Mouse (Mus musculus) urinary bladder, adult 2 months (tissue): Measurements from ENCODE around the gene Per3. TPM values are rescaled to one million over a fixed set of nuclear protein-coding genes. Genes with fewer than 3 reads are reported as not detected.

Experiments used
- DNase-seq: peaks from one replicate; pipeline ENCODE4 v3.0.0; 2022; ENCODE audit warnings: low spot score
- polyA plus RNA-seq: library from polyadenylated mRNA; depleted of rRNA; stranded (reverse); fragments of >200 nt; gene quantifications from 2 replicates; pipeline ENCODE4 v1.2.3, GENCODE M21; 2012; rRNA removed

Gene Per3
- polyA plus RNA-seq: 66.9 and 67.9 TPM in 2 replicates

DNA sequence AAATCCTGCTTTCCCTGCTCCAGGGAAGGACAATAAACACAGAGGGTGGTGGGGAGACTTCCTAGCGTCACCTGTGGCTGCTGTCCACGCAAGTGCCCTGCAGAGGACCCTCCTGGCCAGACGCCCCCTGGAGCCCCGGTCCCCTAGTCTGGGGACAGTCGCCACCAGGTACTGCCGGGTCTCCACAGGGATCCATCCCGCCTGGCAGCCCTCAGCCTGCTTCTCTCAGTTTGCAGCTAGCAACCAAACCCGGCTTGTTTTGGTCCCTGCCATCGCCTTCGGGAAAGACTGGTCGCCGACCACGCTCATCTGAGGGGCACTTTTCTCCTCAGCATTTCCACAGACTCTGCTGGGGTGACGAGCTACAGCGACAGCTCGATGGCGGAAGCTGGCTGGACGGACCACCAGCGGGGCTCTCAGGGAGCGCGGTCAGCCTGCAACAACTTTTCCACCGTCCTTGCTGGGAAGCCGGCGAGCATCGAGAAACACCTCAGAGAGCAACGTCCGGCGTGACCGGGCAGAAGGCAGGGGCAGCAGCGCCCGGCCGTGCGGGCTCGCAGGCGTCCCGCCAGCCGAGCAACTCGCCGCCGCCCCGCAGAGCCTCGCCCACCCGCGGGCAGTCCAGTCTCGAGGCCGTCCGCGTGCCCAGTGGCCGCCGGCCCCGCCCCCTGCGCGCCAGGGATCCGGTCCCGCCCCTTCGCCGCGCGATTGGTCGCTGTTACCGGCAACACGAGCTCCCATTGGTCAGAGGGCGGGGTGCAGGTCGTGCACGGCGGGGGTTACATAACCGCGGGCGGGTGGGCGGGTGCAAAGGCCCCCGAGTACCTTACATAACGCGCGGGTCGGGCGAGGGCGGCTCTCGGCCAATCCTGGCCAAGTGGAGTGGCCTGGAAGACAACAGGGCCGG is at the start of gene Per3:
Gene Per3, minus strand, starts transcription at position 629 of the 907 bp plus-strand sequence.
- peak; percentile 96 for DNase-seq

DNA sequence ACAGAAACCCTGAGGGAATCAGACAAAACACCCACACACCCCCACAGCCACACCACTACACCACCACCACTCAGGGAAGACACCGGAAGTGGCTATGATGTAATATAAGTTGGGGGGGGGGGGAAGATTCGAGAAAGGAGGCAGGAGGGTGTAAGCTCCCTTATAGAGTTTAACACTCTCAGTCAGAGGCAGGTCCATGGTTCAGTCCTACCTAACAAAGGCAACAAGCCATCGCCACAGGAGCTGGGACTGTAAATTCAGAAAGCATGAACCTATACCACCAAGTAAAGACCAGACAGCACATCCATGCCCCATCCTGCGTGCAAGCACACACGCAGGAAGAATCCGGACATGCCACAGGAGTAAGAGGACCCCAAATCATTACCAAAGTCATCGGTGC is 44.8 kb upstream of the Per3 start, which contains the start of gene Gm13090:
Gene Gm13090, plus strand, starts transcription at position 301 of the 400 bp plus-strand sequence.
- no peak for DNase-seq

DNA sequence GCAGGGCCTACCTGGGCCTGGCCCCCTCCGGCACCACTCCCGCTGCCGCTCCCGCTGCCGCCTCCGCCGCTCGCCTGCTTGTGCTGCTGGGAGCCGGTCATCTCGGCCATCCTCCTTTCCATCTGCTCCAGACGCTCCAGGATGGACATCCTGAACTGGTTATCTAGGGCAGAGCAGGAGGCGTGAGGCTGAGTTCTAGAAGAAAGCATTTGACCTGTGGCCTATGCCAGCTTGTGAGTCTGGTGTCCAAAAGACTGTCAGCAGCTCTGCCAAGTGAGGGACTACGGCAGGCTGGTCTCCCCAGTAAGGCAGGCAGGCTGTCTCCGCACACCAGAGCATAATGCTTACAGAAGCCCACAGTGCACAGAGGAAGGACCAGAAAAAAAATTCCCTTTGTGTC is 44.4 kb upstream of the Per3 start:
- no peak for DNase-seq

DNA sequence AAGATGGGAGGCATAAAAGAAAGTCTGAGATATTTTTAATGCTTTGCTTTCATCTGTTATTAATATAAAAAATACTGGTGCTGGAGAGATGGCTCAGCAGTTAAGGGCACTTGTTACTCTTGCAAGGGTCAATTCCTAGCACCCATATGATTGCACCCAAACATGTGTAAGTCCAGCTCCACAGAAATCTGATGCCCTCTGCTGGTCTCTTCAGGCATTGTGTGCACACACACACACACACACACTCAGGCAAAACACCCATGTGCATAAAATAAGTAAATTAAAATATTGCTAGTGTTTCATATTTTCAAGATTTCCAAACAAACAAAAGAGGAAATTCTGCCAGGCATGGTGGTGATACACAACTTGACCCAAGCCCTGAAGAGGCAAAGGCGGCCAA is 42.9 kb upstream of the Per3 start:
- no peak for DNase-seq

DNA sequence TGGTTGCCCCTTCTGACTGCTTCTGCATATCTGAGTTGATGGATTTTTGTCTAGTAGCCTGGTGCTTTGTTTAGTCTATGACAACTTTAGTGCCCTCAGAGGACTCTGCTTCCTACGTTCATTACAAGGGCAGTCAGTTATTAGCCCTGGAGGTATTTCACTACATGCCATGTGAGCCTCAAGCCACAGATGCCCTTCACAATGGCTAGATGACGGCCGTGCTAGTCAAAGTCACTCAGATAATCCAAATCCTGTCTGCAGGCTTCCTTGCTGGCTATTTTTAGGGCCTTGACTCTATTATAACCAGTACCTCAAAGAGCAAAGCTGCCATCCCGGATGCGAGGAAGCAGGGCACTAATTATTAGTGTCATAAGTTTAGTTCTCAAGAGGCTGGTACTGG is 38.6 kb upstream of the Per3 start:
- no peak for DNase-seq

DNA sequence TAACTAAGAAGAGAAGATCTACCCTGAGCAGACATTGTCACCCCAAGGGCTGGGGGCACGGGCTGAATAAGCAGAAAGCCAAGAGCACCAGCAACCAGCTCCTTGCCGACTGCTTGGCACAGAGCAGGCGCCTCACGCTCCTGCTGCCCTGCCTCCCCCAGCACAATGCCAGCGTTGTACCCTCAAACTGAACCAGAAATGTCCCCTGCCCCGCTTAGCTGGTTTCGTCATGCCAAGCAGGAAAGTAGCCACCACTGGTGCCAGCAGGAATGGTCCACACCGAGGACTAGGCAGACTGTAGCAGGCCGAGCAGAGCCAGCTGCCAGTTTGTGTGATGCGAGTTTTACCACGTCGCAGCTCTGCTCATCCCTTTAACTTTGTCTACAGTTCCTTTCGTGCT is 37.5 kb upstream of the Per3 start:
- DNase-seq: no peak

DNA sequence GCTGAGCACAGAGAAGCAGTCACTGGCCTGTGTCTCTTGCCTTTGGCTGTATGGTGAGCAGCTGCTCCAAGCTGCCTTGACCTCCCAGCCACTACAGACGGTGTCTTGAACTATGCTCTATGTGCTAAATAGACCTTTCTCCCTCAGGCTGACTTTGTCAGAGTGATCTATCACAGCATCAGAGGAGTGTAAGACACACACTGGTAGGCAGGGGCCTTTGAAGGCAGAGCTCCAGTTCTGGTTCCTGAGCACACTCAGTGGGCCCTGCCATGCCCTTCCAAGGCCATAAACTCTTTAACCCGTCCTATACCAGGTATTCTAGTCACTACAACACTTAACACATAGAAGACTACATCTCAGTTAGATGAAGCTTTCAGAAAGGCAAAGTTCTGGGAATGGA is 36.9 kb upstream of the Per3 start:
- no peak for DNase-seq

DNA sequence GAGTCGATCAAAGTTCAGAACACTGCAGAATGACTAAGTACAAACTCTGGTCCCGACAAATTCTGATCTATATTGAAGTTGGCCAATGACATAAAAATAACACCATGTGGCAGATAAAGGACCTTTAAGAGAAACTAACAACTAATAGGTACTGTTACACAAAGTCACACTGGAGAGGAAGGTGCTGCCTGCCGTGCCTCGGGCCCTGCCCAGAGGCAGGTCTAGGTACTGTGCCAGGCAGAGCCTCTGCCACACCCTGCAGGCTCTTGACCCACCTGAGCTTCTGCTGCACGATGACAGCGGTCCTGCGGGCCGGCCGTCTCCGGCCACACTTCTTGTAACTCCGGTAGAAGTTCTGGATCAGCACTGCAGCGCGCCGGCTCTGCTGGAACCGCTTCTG is 30.4 kb upstream of the Per3 start:
- no peak for DNase-seq

DNA sequence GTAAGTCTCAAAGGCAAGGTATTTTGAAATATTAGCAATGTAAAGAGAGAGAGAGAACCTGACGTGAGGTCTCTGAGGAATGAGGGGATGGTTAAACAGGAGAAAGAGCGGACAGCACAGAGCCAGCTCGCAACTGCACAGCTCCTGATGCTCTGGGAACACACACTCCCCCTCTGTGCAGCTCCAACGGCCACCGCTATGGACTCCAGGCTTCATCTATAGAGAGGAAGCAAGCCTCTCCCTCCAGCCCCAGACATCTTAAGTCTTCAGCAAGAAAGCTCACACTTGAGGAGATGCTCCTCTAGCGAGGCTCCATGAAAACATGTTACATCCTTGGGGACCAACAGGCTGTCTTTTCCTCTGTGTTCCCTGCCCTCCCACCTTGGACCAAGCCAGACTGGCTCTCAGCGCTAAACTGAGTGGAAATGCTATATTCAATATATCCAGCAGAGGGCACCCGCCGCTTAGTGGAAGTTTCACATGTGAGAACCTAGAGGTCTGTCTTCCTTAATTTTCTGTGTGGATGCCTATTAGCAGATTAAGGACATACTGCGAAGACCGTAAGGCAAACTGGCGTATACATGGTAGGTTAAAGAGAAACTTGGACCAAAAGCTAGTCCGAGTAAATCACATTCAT is 28.8 kb upstream of the Per3 start:
- DNase-seq: peak; percentile 44

DNA sequence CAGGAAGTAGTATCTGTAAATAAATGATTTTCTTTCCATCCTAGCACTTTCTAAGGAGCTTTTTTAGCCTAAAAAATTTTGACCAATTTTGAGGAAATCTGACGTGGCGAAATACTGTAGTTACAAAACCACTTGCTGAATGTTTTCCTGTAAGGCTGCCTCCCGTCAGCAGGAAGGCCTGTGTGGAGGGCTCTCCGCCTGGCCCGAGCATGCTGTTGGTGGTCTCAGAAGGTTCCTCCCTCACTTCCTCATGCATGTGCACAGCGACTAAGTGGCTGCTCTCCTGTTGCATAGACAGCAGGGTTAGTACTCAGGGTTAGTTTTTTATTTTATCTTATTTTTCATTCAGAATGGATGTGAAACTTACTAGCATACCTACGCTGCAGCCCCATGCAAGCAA is 26.5 kb upstream of the Per3 start:
- DNase-seq: no peak

DNA sequence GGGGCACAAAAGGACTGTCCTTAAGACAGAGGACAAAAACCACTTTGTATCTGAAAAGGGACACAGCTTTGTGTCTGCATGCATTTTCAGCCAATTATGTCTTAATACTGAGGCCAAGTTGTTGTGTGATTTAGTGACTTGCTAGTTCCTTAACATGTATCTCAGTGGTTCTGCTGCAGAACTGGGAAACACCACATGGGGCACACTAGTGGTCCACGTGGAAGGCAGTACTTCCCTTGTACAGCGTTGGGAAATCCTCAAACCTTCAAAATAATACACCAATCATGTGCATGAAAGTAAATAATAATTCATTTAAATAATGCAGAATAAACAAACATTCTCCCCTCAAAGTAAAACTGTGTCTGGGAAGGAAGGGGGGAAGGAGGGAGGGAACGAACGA is 24.3 kb upstream of the Per3 start:
- DNase-seq: no peak

DNA sequence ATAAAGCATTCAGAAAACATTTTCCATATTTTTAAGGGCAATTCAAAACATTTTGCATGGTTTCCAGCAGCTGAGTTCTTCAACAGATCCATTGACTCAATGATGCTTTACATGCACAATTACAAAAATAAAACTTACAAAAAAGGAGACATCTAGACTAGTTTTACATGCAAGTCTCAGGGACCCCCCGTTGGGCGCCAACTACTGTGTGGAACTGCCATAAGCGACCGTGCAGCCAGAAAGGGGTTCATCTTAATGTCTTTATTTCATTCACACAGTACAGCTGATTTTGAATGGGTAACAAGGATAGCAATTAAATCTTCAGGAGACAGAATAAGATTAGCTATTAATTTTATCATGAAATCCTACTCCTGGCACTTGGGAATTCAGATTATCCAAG is 15.1 kb upstream of the Per3 start:
- DNase-seq: no peak

DNA sequence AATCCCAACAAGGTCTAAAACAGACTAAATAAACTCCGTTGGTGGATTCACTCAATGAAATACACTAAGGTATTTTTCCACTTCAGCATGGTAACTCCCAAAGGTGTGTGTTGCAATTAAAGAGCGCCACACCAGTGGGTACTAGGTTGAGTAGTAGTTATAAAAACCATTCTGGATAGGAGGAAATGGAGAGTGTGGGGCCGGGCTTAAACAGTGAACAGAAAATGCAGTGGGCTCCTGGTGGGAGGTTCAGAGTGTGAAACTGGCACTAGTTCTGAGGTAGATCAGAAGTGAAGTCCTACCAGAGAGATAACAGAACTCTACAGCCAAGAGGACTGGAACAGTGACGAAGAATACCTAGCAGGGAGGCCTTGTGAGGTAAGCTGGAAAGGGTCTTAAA is 14.2 kb upstream of the Per3 start:
- DNase-seq: no peak

DNA sequence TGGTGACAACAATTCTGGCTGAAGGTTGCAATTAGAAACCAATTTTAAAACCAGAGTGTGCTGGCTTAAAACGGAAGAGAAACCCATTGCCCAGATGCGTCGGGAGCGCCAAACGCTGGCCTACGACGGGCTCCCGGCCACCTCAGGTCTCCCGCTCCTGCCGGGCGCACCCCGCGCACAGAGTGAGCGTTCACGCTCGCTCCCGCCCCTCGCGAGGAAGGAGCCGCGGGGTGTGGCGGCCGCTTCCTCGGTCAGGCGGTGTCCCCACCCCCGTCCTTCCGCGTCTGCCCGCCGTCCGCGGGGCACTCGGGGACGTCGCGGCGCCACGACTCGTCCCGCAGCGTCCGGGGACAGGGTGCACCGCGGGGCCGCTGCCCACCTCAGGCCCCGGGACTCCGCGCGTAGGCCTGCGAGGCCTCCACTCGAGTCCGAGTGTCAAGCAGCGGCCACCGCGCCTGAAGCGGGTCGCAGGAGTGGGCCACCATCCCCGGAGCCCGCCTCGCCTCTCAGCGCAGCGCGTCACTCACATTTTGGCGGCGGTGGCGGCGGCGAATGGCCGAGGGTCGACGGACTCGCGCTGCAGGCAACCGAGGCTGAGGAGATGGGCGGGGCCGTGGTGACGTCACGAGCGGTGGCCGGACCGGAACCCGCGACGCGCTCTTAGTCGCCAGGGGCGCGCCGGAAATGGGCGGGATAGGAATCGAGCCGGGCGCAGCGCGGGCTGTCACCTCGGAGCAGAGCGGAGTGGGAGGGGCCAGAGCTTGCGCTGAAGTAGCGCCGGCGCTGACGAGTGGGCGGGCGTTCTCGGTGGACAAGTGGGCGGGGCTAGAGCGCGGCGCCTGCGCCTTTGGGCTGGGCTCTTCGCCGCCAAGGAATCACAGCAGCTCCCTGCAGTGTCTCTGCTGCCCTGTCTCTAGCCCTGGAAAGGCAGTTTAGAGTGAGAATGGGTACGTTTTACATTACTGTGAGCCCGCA is 13.2 kb upstream of the Per3 start, which contains the start of gene Vamp3:
Gene Vamp3, minus strand, starts transcription at position 617 of the 975 bp plus-strand sequence.
- DNase-seq: peak; percentile 95

DNA sequence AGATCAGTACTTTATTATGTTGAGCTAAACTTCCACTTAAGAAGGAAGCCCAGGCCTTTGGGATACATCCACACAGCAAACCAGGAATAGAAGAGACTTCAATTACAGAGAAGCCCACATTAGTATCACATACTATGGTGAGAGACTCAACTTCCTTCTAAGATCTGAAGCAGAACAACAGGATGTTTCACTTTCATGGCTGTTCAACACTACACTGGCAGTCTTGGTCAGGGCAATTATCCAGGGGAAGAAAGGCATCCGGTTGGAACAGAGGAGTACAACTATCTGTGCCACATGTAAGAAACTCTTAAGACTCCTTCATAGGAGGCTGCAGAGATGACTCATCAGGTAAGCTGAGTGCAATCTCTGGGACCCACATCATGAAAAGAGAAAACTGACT is 6.7 kb upstream of the Per3 start:
- no peak for DNase-seq

DNA sequence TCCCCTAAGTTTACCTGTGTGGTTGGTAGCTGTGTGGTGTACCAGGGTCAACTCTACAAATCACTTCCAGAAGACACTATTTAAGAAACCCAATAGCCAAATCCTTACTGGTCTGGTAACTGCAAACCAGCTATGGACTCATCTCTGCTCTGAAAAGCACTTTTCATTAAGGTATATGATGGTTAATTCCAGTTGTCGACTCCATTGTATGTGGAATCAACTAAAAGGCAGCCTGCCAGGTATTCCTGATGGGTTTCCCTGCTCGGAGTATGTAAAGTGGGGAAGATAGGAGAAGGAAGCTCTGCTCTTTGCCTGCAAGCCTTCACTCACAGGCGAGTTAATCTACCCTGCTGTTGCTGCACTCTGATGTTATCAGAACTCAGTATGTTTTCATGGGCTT is 2.1 kb upstream of the Per3 start:
- DNase-seq: no peak

DNA sequence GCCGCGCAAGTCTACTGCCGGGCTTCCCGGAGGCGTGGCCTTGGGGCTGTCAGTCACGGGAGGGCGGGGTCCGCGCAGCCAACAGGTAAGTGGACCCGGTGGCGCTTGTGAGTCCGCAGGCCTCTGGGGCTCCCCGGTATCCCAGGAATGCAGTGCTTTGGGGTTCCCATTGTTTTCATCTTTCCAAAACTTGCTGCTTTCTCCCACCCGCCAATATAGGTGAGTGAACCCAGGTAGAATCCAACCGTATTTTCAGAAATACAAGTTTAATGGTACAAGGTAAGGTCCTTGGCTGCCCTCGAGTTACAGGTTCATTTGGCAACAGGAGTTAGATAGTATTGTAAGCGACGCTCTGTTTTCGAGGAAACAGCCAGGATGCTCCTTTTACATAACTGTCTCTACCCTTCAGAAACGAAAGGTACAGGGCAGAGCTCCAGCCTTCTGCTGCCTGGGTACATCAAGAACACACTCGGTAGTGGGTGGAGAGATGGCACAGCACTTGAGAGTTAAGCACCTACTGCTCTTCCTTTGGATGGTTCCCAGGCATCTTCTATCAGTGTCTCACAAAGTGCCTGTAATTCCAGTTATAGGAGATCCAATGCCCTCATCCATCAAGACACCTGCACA is 592 bp upstream of the Per3 start:
- no peak for DNase-seq

DNA sequence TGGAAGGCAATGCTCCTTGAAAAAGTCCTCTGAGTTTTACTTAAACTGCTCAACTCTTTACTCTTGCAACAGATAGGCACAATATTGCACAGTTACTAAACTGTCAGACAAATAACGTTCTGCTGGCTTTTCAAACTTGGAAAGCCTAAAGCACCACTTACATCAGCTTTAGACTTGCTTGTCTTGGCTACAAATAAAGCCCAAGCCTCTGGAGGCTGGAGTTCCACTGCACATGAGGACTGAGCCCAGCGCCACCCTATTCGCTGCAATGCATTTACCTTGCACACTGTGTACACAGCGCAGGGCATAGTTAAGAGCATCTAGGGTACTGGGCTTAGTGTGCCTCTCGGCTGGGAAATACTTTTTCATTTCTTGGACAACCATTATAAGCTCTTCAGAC is 1.2 kb downstream of the Per3 start:
- no peak for DNase-seq

DNA sequence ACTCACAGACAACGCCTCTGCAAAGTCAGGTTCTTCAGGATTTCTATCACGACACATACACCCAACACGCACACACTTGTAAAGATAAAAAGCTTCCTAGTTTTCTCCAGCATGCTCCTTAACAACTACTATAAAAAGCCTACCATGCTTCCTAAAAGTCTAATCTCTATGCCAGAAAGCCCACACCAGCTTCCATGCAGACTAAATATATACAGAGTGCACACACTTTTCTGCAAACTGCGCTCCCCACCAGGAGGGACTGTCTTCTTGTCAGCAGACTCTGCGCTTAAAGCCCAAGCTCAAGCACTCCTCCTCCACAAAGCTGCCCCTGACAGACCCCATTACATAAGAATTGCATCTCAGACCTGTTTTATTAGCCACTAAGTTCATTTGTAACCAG is 3.0 kb downstream of the Per3 start:
- DNase-seq: no peak

DNA sequence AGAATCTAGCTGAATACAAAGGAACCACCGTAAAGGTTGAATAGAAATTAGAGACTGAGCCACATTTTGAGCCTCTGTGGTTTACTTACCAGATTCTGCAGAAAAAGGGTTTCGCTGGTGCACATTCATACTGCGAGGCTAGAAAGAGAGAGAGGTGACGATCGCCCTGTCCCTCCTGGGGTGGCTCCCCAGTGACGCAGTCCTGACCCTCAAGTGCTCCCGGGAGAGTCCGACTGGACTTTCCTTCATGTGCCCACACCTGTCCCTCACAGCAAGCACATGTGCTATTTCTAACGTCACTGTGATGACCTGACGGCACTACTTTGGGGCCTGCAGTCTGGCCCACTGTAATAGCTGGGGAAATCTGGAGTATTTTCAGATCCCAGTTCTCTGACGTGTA is 6.7 kb downstream of the Per3 start:
- DNase-seq: no peak

DNA sequence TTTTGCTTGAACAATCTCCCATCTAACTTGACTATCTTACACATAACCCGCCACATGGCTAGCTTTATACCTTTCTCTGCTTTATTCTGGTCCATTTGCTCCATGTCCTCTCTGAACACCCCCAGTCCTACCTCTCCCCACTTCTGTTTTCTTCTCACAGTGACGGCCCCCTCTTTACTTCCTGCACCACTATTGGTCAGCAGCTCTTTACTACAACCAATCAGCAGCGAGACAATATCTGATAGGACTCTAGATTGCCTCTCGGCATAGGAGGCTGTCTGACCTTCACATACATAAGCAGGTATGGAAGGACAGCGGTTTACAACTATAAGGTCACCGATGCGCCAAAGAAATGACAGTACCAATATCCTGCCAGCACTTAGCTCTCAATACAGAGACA is 7.9 kb downstream of the Per3 start:
- DNase-seq: no peak

DNA sequence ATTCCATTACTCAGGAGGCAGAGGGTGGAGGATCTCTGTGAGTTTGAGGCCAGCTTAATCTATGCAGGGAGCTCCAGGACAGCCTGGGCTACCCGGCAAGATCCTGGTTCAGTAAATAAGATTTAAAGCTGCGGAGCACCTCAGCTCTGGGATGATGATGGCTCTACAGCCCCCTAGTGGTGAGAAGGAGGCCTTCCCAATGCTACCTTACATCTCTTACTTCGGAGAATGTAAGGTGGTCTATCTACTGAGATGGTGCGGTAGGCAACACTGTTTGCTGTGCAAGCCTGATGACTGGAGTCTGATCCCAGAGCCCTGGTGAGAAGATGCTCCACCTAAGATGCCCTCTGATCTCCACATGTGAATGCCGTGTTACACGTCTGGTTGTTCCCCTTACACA is 17.5 kb downstream of the Per3 start:
- DNase-seq: no peak
